Mouse (Mus musculus): ENCODE results near the gene Vdac2. TPM values are rescaled to one million over a fixed set of nuclear protein-coding genes. Genes with fewer than 3 reads are reported as not detected.

The Vdac2 gene
- polyA plus RNA-seq (2012; rRNA removed): 402 and 429 TPM in 2 replicates

- Histone ChIP-seq H3K36me3 (ENCODE audit: control insufficient read depth, insufficient read depth, low read length) (no peaks in the 10 kb centered on the region), H3K27ac (ENCODE audit: control insufficient read depth, insufficient read depth, low read depth, low read length) (no peak within 1 kb of the TSS), H3K4me1 (ENCODE audit: control insufficient read depth, insufficient read depth, low read length) (no peaks in the 10 kb centered on the region), H3K27me3 (ENCODE audit: control insufficient read depth, insufficient read depth, low read length) (no peaks in the 10 kb centered on the region), H3K4me3 (ENCODE audit: control insufficient read depth, low read depth, low read length) (no peak within 1 kb of the TSS)
- TF ChIP-seq CTCF (IDR thresholded peaks at IDR 0.05; ENCODE audit: control insufficient read depth, insufficient read depth, insufficient replicate concordance, low read depth, low read length) (no peak), POLR2A (IDR thresholded peaks at IDR 0.05; ENCODE audit: control insufficient read depth, low read depth, low read length) (no peak)
Measured at GRCm38 (mm10) chr14:21824938-21825337, at the start of gene Vdac2. Vdac2 (plus strand) TSS chr14:21825238.

GRCm38 (mm10) chr14:21776201-21776600, 48.8 kb upstream of the Vdac2 start:
- H3K36me3 ChIP-seq (ENCODE audit: control insufficient read depth, insufficient read depth, low read length): no peaks in the 10 kb centered on the region; the same call in none of the 2 replicates
- TF ChIP-seq POLR2A (IDR thresholded peaks at IDR 0.05; ENCODE audit: control insufficient read depth, low read depth, low read length) (no peak), CTCF (IDR thresholded peaks at IDR 0.05; ENCODE audit: control insufficient read depth, insufficient read depth, insufficient replicate concordance, low read depth, low read length) (no peak)
- H3K4me3 ChIP-seq (ENCODE audit: control insufficient read depth, low read depth, low read length): no peak overlapping the region
- no peaks in the 10 kb centered on the region for H3K27me3 ChIP-seq (ENCODE audit: control insufficient read depth, insufficient read depth, low read length)
- H3K4me1 ChIP-seq (ENCODE audit: control insufficient read depth, insufficient read depth, low read length): no peaks in the 10 kb centered on the region
- H3K27ac ChIP-seq (ENCODE audit: control insufficient read depth, insufficient read depth, low read depth, low read length): no peak overlapping the region

DNA sequence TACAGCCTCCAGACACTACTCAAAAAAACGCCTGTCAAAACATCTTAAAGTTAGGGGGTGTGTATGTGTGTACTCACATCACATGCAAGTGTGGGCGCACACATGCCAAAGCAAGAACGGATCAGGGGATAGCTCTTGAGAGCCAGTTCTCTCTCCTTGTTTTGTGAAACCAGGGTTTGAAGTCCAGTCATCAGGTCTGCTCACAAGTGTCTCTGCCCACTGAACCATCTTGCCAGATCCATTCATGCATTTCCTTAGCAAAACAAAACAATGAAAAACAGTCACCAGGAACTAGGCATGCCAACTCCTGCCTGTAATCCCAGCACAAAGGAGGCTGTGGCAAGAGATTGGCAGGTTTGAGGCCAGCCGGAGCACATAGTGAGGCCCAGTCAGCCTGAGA, 38.5 kb upstream of the Vdac2 start:
- no peak for TF ChIP-seq POLR2A (IDR thresholded peaks at IDR 0.05; ENCODE audit: control insufficient read depth, low read depth, low read length)
- TF ChIP-seq CTCF (IDR thresholded peaks at IDR 0.05; ENCODE audit: control insufficient read depth, insufficient read depth, insufficient replicate concordance, low read depth, low read length): no peak
- Histone ChIP-seq H3K4me3 (ENCODE audit: control insufficient read depth, low read depth, low read length) (no peak overlapping the region), H3K36me3 (ENCODE audit: control insufficient read depth, insufficient read depth, low read length) (no peaks in the 10 kb centered on the region; the same call in 1 of the 2 replicates), H3K4me1 (ENCODE audit: control insufficient read depth, insufficient read depth, low read length) (no peaks in the 10 kb centered on the region), H3K27ac (ENCODE audit: control insufficient read depth, insufficient read depth, low read depth, low read length) (no peak overlapping the region), H3K27me3 (ENCODE audit: control insufficient read depth, insufficient read depth, low read length) (no peaks in the 10 kb centered on the region)

- no peaks in the 10 kb centered on the region; the same call in 1 of the 2 replicates for H3K36me3 ChIP-seq (ENCODE audit: control insufficient read depth, insufficient read depth, low read length)
- no peak overlapping the region for H3K4me3 ChIP-seq (ENCODE audit: control insufficient read depth, low read depth, low read length)
- H3K27me3 ChIP-seq (ENCODE audit: control insufficient read depth, insufficient read depth, low read length): no peaks in the 10 kb centered on the region
- H3K4me1 ChIP-seq (ENCODE audit: control insufficient read depth, insufficient read depth, low read length): no peaks in the 10 kb centered on the region
- H3K27ac ChIP-seq (ENCODE audit: control insufficient read depth, insufficient read depth, low read depth, low read length): no peak overlapping the region
- TF ChIP-seq POLR2A (IDR thresholded peaks at IDR 0.05; ENCODE audit: control insufficient read depth, low read depth, low read length) (no peak), CTCF (IDR thresholded peaks at IDR 0.05; ENCODE audit: control insufficient read depth, insufficient read depth, insufficient replicate concordance, low read depth, low read length) (no peak)
Measured at GRCm38 (mm10) chr14:21787374-21787773, 37.7 kb upstream of the Vdac2 start.

DNA sequence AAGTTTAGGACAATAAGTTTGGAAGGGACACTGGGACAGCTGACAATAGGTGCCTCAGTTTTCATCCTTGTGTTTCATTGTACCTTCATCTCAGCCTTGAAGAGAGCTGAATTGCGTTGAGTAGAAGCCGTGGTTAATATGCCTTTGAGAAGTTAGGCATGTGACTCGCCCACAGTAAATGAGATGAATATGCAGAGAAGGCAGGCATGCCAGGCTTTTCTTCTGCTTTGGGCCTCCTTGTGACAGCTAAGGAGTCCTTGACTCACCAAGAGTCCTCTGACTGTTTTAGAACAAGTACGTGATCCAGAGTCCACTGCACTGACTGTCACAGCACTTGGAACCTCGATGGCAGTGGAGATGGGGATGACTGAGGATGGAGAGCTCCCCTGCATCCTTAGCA, 36.9 kb upstream of the Vdac2 start:
- no peaks in the 10 kb centered on the region for H3K27me3 ChIP-seq (ENCODE audit: control insufficient read depth, insufficient read depth, low read length)
- no peak overlapping the region for H3K27ac ChIP-seq (ENCODE audit: control insufficient read depth, insufficient read depth, low read depth, low read length)
- peaks cover 2% of the 10 kb centered on the region; the same call in 1 of the 2 replicates for H3K36me3 ChIP-seq (ENCODE audit: control insufficient read depth, insufficient read depth, low read length)
- H3K4me3 ChIP-seq (ENCODE audit: control insufficient read depth, low read depth, low read length): no peak overlapping the region
- TF ChIP-seq CTCF (IDR thresholded peaks at IDR 0.05; ENCODE audit: control insufficient read depth, insufficient read depth, insufficient replicate concordance, low read depth, low read length) (no peak), POLR2A (IDR thresholded peaks at IDR 0.05; ENCODE audit: control insufficient read depth, low read depth, low read length) (no peak)
- no peaks in the 10 kb centered on the region for H3K4me1 ChIP-seq (ENCODE audit: control insufficient read depth, insufficient read depth, low read length)

DNA sequence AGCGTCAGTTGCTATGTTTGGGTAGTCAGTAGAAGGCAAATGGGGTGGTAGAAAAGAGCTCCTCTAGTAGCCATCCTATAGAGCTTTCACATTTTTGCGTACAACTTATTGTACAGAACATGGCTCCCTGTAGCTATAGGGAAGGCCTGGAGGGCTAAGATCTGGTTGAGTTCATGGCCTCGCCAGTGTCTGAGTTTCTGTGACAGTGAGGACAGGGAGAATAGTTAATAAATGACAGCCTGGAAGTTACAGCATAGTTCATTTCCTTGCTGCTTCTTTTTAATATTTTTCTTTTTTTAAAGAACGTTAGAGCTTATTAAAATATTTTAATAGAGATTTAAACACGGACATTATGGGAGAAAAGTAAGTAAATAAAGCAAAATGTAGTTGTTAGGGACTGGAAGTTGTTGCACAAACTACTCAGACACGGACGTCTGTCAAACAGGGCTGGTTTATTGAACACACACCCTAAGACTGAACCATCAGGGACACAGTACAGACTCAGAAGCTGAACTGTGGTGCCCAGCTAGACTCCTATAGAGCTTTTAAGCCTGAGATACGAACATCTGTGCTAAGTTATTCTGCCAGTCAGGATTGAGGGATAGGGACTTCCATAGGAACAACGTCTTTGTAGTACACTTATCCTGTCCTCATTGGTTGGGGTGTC, 34.3 kb upstream of the Vdac2 start:
- no peak for TF ChIP-seq POLR2A (IDR thresholded peaks at IDR 0.05; ENCODE audit: control insufficient read depth, low read depth, low read length)
- no peak overlapping the region for H3K27ac ChIP-seq (ENCODE audit: control insufficient read depth, insufficient read depth, low read depth, low read length)
- H3K27me3 ChIP-seq (ENCODE audit: control insufficient read depth, insufficient read depth, low read length): no peaks in the 10 kb centered on the region
- peak overlapping the region; percentile 7; the same call in 1 of the 2 replicates for H3K4me3 ChIP-seq (ENCODE audit: control insufficient read depth, low read depth, low read length)
- no peaks in the 10 kb centered on the region for H3K4me1 ChIP-seq (ENCODE audit: control insufficient read depth, insufficient read depth, low read length)
- H3K36me3 ChIP-seq (ENCODE audit: control insufficient read depth, insufficient read depth, low read length): peaks cover 4% of the 10 kb centered on the region; the same call in 1 of the 2 replicates

- no peak overlapping the region for H3K27ac ChIP-seq (ENCODE audit: control insufficient read depth, insufficient read depth, low read depth, low read length)
- H3K4me3 ChIP-seq (ENCODE audit: control insufficient read depth, low read depth, low read length): no peak overlapping the region; the same call in 1 of the 2 replicates
- H3K36me3 ChIP-seq (ENCODE audit: control insufficient read depth, insufficient read depth, low read length): peaks cover 4% of the 10 kb centered on the region; the same call in 1 of the 2 replicates
- H3K4me1 ChIP-seq (ENCODE audit: control insufficient read depth, insufficient read depth, low read length): no peaks in the 10 kb centered on the region
- TF ChIP-seq POLR2A (IDR thresholded peaks at IDR 0.05; ENCODE audit: control insufficient read depth, low read depth, low read length) (no peak), CTCF (IDR thresholded peaks at IDR 0.05; ENCODE audit: control insufficient read depth, insufficient read depth, insufficient replicate concordance, low read depth, low read length) (no peak)
- H3K27me3 ChIP-seq (ENCODE audit: control insufficient read depth, insufficient read depth, low read length): no peaks in the 10 kb centered on the region
Measured at GRCm38 (mm10) chr14:21791722-21792121, 33.3 kb upstream of the Vdac2 start.
